Mouse (Mus musculus): ENCODE measurements around the gene Gm5965. TPM values are rescaled to one million over a fixed set of nuclear protein-coding genes. Genes with fewer than 3 reads are reported as not detected.
"Not testable (repeated sequence)": the region's sequence is repeated elsewhere in the genome, so short reads cannot be mapped to it uniquely, and the experiment has no call there.

The Gm5965 gene
- not detected in 2 replicates for polyA plus RNA-seq (2014; fragmentation: Nextera tagmentation; extraction: Ambion mirVana)

GRCm38 (mm10) chr16:88777596-88777995 is at the start of gene Gm5965:
Gene Gm5965, plus strand, starts transcription at chr16:88777896.
- ATAC-seq (ENCODE audit: low read depth) = no peak
- H3K9ac ChIP-seq (replicated peaks; ENCODE audit: low read depth, low read length) = no peak within 1 kb of the TSS
- WGBS = 83% methylated on average over 5 of the region's 6 CpGs
- no peak within 1 kb of the TSS for H3K4me2 ChIP-seq (ENCODE audit: low read depth, low read length)
- H3K36me3 ChIP-seq (ENCODE audit: control insufficient read depth, insufficient read depth, low read length) = no peaks in the 10 kb centered on the region
- H3K9me3 ChIP-seq (ENCODE audit: control insufficient read depth, low read length) = no peaks in the 10 kb centered on the region
- H3K27ac ChIP-seq (ENCODE audit: low read depth, low read length) = no peak within 1 kb of the TSS
- H3K27me3 ChIP-seq (ENCODE audit: control insufficient read depth, insufficient read depth, low read length) = no peaks in the 10 kb centered on the region
- H3K4me1 ChIP-seq (ENCODE audit: control insufficient read depth, insufficient read depth, low read length) = no peaks in the 10 kb centered on the region
- no peak within 1 kb of the TSS for H3K4me3 ChIP-seq (ENCODE audit: low read depth, low read length)

GRCm38 (mm10) chr16:88728812-88729275 is 48.9 kb upstream of the Gm5965 start, which contains the start of gene Krtap13-1:
Gene Krtap13-1, plus strand, starts transcription at chr16:88728862.
- no peak for ATAC-seq (ENCODE audit: low read depth)
- H3K36me3 ChIP-seq (ENCODE audit: control insufficient read depth, insufficient read depth, low read length) = no peaks in the 10 kb centered on the region
- no peaks in the 10 kb centered on the region for H3K4me1 ChIP-seq (ENCODE audit: control insufficient read depth, insufficient read depth, low read length)
- H3K4me3 ChIP-seq (ENCODE audit: low read depth, low read length) = no peak within 1 kb of the TSS
- WGBS = 89% methylated on average over 4 of the region's 4 CpGs
- no peaks in the 10 kb centered on the region for H3K9me3 ChIP-seq (ENCODE audit: control insufficient read depth, low read length)
- H3K4me2 ChIP-seq (ENCODE audit: low read depth, low read length) = no peak within 1 kb of the TSS
- H3K9ac ChIP-seq (replicated peaks; ENCODE audit: low read depth, low read length) = no peak within 1 kb of the TSS
- H3K27me3 ChIP-seq (ENCODE audit: control insufficient read depth, insufficient read depth, low read length) = no peaks in the 10 kb centered on the region
- no peak within 1 kb of the TSS for H3K27ac ChIP-seq (ENCODE audit: low read depth, low read length)

- WGBS = 68% methylated on average over 2 of the region's 2 CpGs
- no peak overlapping the region for H3K9ac ChIP-seq (replicated peaks; ENCODE audit: low read depth, low read length)
- H3K4me2 ChIP-seq (ENCODE audit: low read depth, low read length) = no peak overlapping the region
- peak; percentile 46; the same call in 1 of the 2 replicates for ATAC-seq (ENCODE audit: low read depth)
- H3K27ac ChIP-seq (ENCODE audit: low read depth, low read length) = no peak overlapping the region
- no peaks in the 10 kb centered on the region for H3K27me3 ChIP-seq (ENCODE audit: control insufficient read depth, insufficient read depth, low read length)
- H3K4me1 ChIP-seq (ENCODE audit: control insufficient read depth, insufficient read depth, low read length) = no peaks in the 10 kb centered on the region
- no peak overlapping the region for H3K4me3 ChIP-seq (ENCODE audit: low read depth, low read length)
- H3K9me3 ChIP-seq (ENCODE audit: control insufficient read depth, low read length) = no peaks in the 10 kb centered on the region
- no peaks in the 10 kb centered on the region for H3K36me3 ChIP-seq (ENCODE audit: control insufficient read depth, insufficient read depth, low read length)
Measured at GRCm38 (mm10) chr16:88735391-88735790, 42.3 kb upstream of the Gm5965 start.

GRCm38 (mm10) chr16:88744750-88745340 is 32.9 kb upstream of the Gm5965 start:
- Histone ChIP-seq H3K4me1 (ENCODE audit: control insufficient read depth, insufficient read depth, low read length) (no peaks in the 10 kb centered on the region), H3K27ac (ENCODE audit: low read depth, low read length) (no peak overlapping the region), H3K9me3 (ENCODE audit: control insufficient read depth, low read length) (no peaks in the 10 kb centered on the region), H3K27me3 (ENCODE audit: control insufficient read depth, insufficient read depth, low read length) (no peaks in the 10 kb centered on the region), H3K9ac (replicated peaks; ENCODE audit: low read depth, low read length) (no peak overlapping the region), H3K36me3 (ENCODE audit: control insufficient read depth, insufficient read depth, low read length) (no peaks in the 10 kb centered on the region), H3K4me2 (ENCODE audit: low read depth, low read length) (no peak overlapping the region), H3K4me3 (ENCODE audit: low read depth, low read length) (no peak overlapping the region)
- WGBS = 72% methylated on average over 4 of the region's 4 CpGs
- no peak for ATAC-seq (ENCODE audit: low read depth)

- Histone ChIP-seq H3K4me3 (ENCODE audit: low read depth, low read length) (no peak overlapping the region), H3K27ac (ENCODE audit: low read depth, low read length) (no peak overlapping the region), H3K36me3 (ENCODE audit: control insufficient read depth, insufficient read depth, low read length) (no peaks in the 10 kb centered on the region), H3K27me3 (ENCODE audit: control insufficient read depth, insufficient read depth, low read length) (no peaks in the 10 kb centered on the region), H3K4me1 (ENCODE audit: control insufficient read depth, insufficient read depth, low read length) (no peaks in the 10 kb centered on the region), H3K4me2 (ENCODE audit: low read depth, low read length) (no peak overlapping the region), H3K9me3 (ENCODE audit: control insufficient read depth, low read length) (no peaks in the 10 kb centered on the region), H3K9ac (replicated peaks; ENCODE audit: low read depth, low read length) (no peak overlapping the region)
- ATAC-seq (ENCODE audit: low read depth) = no peak; the same call in 1 of the 2 replicates
- WGBS = 62% methylated on average over 4 of the region's 4 CpGs
Measured at GRCm38 (mm10) chr16:88747943-88748342, 29.8 kb upstream of the Gm5965 start.

- 93% methylated on average over 3 of the region's 3 CpGs for WGBS
- not testable (repeated sequence) for H3K9me3 ChIP-seq (ENCODE audit: control insufficient read depth, low read length); ATAC-seq (ENCODE audit: low read depth)
Measured at GRCm38 (mm10) chr16:88751535-88751934, 26.2 kb upstream of the Gm5965 start, which contains the start of gene Krtap13. Gene Krtap13, minus strand, starts transcription at chr16:88751635.

GRCm38 (mm10) chr16:88758547-88758946 is 19.1 kb upstream of the Gm5965 start, which contains the start of gene 2310034C09Rik:
Gene 2310034C09Rik, plus strand, starts transcription at chr16:88758847.
- not testable (repeated sequence) for ATAC-seq (ENCODE audit: low read depth); H3K27me3 ChIP-seq (ENCODE audit: control insufficient read depth, insufficient read depth, low read length); H3K9me3 ChIP-seq (ENCODE audit: control insufficient read depth, low read length); H3K4me3 ChIP-seq (ENCODE audit: low read depth, low read length); H3K4me1 ChIP-seq (ENCODE audit: control insufficient read depth, insufficient read depth, low read length); H3K36me3 ChIP-seq (ENCODE audit: control insufficient read depth, insufficient read depth, low read length); H3K27ac ChIP-seq (ENCODE audit: low read depth, low read length); H3K9ac ChIP-seq (replicated peaks; ENCODE audit: low read depth, low read length); H3K4me2 ChIP-seq (ENCODE audit: low read depth, low read length)
- 94% methylated on average over 3 of the region's 3 CpGs for WGBS

More at GRCm38 (mm10) chr16:88751535-88751934, 26.2 kb upstream of the Gm5965 start, which contains the start of gene Krtap13:
- not testable (repeated sequence) for H3K27me3 ChIP-seq (ENCODE audit: control insufficient read depth, insufficient read depth, low read length); H3K4me3 ChIP-seq (ENCODE audit: low read depth, low read length); H3K36me3 ChIP-seq (ENCODE audit: control insufficient read depth, insufficient read depth, low read length); H3K27ac ChIP-seq (ENCODE audit: low read depth, low read length); H3K9ac ChIP-seq (replicated peaks; ENCODE audit: low read depth, low read length); H3K4me1 ChIP-seq (ENCODE audit: control insufficient read depth, insufficient read depth, low read length); H3K4me2 ChIP-seq (ENCODE audit: low read depth, low read length)

- H3K4me3 ChIP-seq (ENCODE audit: low read depth, low read length) = no peak within 1 kb of the TSS
- no peaks in the 10 kb centered on the region for H3K36me3 ChIP-seq (ENCODE audit: control insufficient read depth, insufficient read depth, low read length)
- H3K27ac ChIP-seq (ENCODE audit: low read depth, low read length) = no peak within 1 kb of the TSS
- no peak within 1 kb of the TSS for H3K9ac ChIP-seq (replicated peaks; ENCODE audit: low read depth, low read length)
- no peak within 1 kb of the TSS for H3K4me2 ChIP-seq (ENCODE audit: low read depth, low read length)
- H3K4me1 ChIP-seq (ENCODE audit: control insufficient read depth, insufficient read depth, low read length) = no peaks in the 10 kb centered on the region
- no peak for ATAC-seq (ENCODE audit: low read depth)
- no peaks in the 10 kb centered on the region for H3K27me3 ChIP-seq (ENCODE audit: control insufficient read depth, insufficient read depth, low read length)
- no peaks in the 10 kb centered on the region for H3K9me3 ChIP-seq (ENCODE audit: control insufficient read depth, low read length)
- WGBS = 92% methylated on average over 2 of the region's 2 CpGs
Measured at GRCm38 (mm10) chr16:88774106-88774505, 3.6 kb upstream of the Gm5965 start, which contains the start of gene 2310057N15Rik. Gene 2310057N15Rik, minus strand, starts transcription at chr16:88774206.

- Histone ChIP-seq H3K27me3 (ENCODE audit: control insufficient read depth, insufficient read depth, low read length) (no peaks in the 10 kb centered on the region), H3K4me2 (ENCODE audit: low read depth, low read length) (no peak overlapping the region), H3K4me3 (ENCODE audit: low read depth, low read length) (no peak overlapping the region), H3K27ac (ENCODE audit: low read depth, low read length) (no peak overlapping the region), H3K9me3 (ENCODE audit: control insufficient read depth, low read length) (no peaks in the 10 kb centered on the region), H3K9ac (replicated peaks; ENCODE audit: low read depth, low read length) (no peak overlapping the region), H3K36me3 (ENCODE audit: control insufficient read depth, insufficient read depth, low read length) (no peaks in the 10 kb centered on the region), H3K4me1 (ENCODE audit: control insufficient read depth, insufficient read depth, low read length) (no peaks in the 10 kb centered on the region)
- 82% methylated on average over 2 of the region's 2 CpGs for WGBS
- no peak for ATAC-seq (ENCODE audit: low read depth)
Measured at GRCm38 (mm10) chr16:88786786-88787185, 9.1 kb downstream of the Gm5965 start.
